Mouse (Mus musculus) hindbrain, embryonic 13.5 days (tissue): ENCODE results near the gene Nprl3. TPM values are rescaled to one million over a fixed set of nuclear protein-coding genes. Genes with fewer than 3 reads are reported as not detected.
A peak's percentile ranks its signal among the peaks of the same experiment; 100 is the strongest.

Experiments used
- ATAC-seq: fragments of 200-750 bp; cut with Nextera tagmentation; 2 replicates; pipeline ENCODE4 v1.8.0; 2017; ENCODE audit warnings: moderate TSS enrichment; ENCODE audit not compliant: low FRiP score
- H3K27ac ChIP-seq: fragments of 300-500 bp; sonication (generic); 2 replicates; pipeline ENCODE4 v1.5.1; 2015; ENCODE audit warnings: inconsistent platforms, mild to moderate bottlenecking, moderate library complexity
- H3K27me3 ChIP-seq: fragments of 300-500 bp; sonication (generic); 2 replicates; pipeline ENCODE4 v1.6.1; 2015; ENCODE audit warnings: mild to moderate bottlenecking, inconsistent platforms
- H3K36me3 ChIP-seq: fragments of 300-500 bp; sonication (generic); 2 replicates; pipeline ENCODE4 v1.6.1; 2015; ENCODE audit warnings: mild to moderate bottlenecking, inconsistent platforms
- H3K4me1 ChIP-seq: fragments of 300-500 bp; sonication (generic); replicated peaks from 2 replicates; pipeline ENCODE4 v1.6.1; 2015; ENCODE audit warnings: inconsistent platforms
- H3K4me2 ChIP-seq: fragments of 300-500 bp; sonication (generic); 2 replicates; pipeline ENCODE4 v1.6.1; 2015; ENCODE audit warnings: inconsistent platforms, mild to moderate bottlenecking, moderate library complexity
- H3K4me3 ChIP-seq: fragments of 300-500 bp; sonication (generic); 2 replicates; pipeline ENCODE4 v1.5.1; 2015; ENCODE audit warnings: mild to moderate bottlenecking, inconsistent platforms
- H3K9ac ChIP-seq: fragments of 300-500 bp; sonication (generic); 2 replicates; pipeline ENCODE4 v1.6.1; 2015; ENCODE audit warnings: mild to moderate bottlenecking, inconsistent platforms
- H3K9me3 ChIP-seq: fragments of 300-500 bp; sonication (generic); 2 replicates; pipeline ENCODE4 v1.6.1; 2016; ENCODE audit warnings: inconsistent platforms
- WGBS: fragments of 180-500 bp; shearing (Covaris S2); methylation state at CpG from one replicate; pipeline ENCODE4 v1.1.7; 2015; 5-methylcytosine and 5-hydroxymethylcytosine counted together
- polyA plus RNA-seq: library from polyadenylated mRNA; unstranded; fragments of >200 nt; fragmentation: Nextera tagmentation; extraction: Ambion mirVana; gene quantifications from 2 replicates; pipeline ENCODE4 v1.2.1, GENCODE M21; 2015

Gene Nprl3
- polyA plus RNA-seq, 1 experiment from 2014 or later = 43.5 TPM

DNA sequence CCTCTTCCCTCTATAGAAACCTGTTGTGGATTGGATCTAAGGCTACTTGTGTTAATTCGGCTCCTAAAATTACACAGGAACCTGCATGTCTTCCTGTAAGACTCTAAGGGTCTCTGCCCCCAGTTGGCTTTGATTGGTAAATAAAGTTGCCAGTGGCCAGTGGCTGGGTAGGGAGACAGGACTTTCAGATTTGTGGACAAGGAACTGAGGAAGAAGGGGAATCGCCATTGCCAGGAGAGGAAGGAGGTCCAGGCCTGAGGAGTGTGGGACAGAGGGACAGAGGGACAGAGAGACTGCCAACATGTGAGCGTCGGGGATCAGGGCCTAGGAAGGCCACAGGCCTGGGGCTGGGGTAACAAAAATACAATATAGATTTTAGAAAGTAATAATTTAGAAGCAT, 86.3 kb downstream of the Nprl3 start:
- Histone ChIP-seq H3K36me3 (no peaks in the 10 kb centered on the region), H3K4me3 (no peak overlapping the region), H3K9me3 (no peaks in the 10 kb centered on the region), H3K9ac (0 out of 2 replicates have a peak overlapping the region, but pooled peaks have one; percentile 29), H3K4me1 (no peaks in the 10 kb centered on the region), H3K27me3 (0 out of 2 replicates have a peak, but pooled peaks cover 3% of the 10 kb centered on the region), H3K27ac (no peak overlapping the region), H3K4me2 (no peak overlapping the region)
- WGBS = 76% methylated on average over 4 of the region's 4 CpGs
- ATAC-seq = no peak

DNA sequence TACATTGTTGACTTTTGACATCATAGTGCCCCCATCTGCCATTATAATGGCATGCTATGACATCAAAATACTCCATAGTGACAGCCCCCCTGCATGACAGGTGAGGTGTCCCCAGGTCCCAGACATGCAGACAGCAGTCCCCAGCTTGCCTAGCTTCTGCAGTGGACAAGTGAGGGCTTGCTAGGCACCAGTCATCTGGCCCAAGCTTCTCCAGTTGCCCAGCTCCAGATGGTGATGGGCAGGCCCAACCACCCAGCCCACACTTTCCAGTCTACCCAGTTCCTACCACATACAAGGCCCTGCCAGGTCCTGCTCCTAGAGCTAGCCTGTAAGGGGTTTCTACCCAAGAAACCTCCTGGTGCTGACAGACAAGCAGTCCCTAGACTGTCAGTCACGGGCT, 89.0 kb downstream of the Nprl3 start:
- H3K9me3 ChIP-seq = no peaks in the 10 kb centered on the region
- 72% methylated on average over 1 of the region's 1 CpGs for WGBS
- no peaks in the 10 kb centered on the region for H3K36me3 ChIP-seq
- H3K4me3 ChIP-seq = no peak overlapping the region
- H3K27ac ChIP-seq = no peak overlapping the region
- no peak overlapping the region for H3K9ac ChIP-seq
- no peaks in the 10 kb centered on the region for H3K4me1 ChIP-seq
- no peak overlapping the region for H3K4me2 ChIP-seq
- 0 out of 2 replicates have a peak, but pooled peaks cover 3% of the 10 kb centered on the region for H3K27me3 ChIP-seq
- ATAC-seq = no peak

Other genes with a start within 250 kb of the Nprl3 start
- gene Il9r, start 67.4 kb downstream of the Nprl3 start, polyA plus RNA-seq = not detected in 2 replicates
- gene Snrnp25, start 62.3 kb downstream of the Nprl3 start, polyA plus RNA-seq = 43.7 and 46.9 TPM in 2 replicates
- 21.0 and 24.1 TPM in 2 replicates for gene Rhbdf1, start 45.4 kb downstream of the Nprl3 start, polyA plus RNA-seq
- 35.6 and 38.7 TPM in 2 replicates for gene Mpg, start 41.2 kb downstream of the Nprl3 start, polyA plus RNA-seq
- 392 and 434 TPM in 2 replicates for gene Hba-x, start 8.7 kb upstream of the Nprl3 start, polyA plus RNA-seq
- 2,436 and 2,656 TPM in 2 replicates for gene Hba-a1, start 15.8 kb upstream of the Nprl3 start, polyA plus RNA-seq
- gene Hbq1b, start 19.3 kb upstream of the Nprl3 start, polyA plus RNA-seq = 0.68 and 1.4 TPM in 2 replicates
- gene Hba-a2, start 28.8 kb upstream of the Nprl3 start, polyA plus RNA-seq = 5,965 and 6,511 TPM in 2 replicates
- gene Hbq1a, start 32.4 kb upstream of the Nprl3 start, polyA plus RNA-seq = 0.91 and 1.3 TPM in 2 replicates
- gene Sh3pxd2b, start 80.1 kb upstream of the Nprl3 start, polyA plus RNA-seq = 21.3 and 23.1 TPM in 2 replicates
- gene Ubtd2, start 187.7 kb upstream of the Nprl3 start, polyA plus RNA-seq = 50.0 and 52.9 TPM in 2 replicates